ENCODE assay signal across 23 mouse cellular contexts in genomic region chr11:24731431-24731830, GRCm38 (mm10).
DNase-seq lines count a peak whose midpoint lies in the region; ATAC-seq lines count a peak whose summit lies in the region.
"Had no signal": no experiment of that assay in that cellular context is flagged by ENCODE, and none has a peak within 500 bp of the region (broad histone marks: within the 10 kb centered on the region; RNA-seq: fewer than 3 reads in every experiment).

No protein-coding gene starts in this region.

- no peak overlapping the region for H3K4me2 ChIP-seq in neural tube, embryonic 12.5 days (replicated peaks)
- H3K4me2 ChIP-seq: embryonic facial prominence, embryonic 12.5 days; embryonic facial prominence, embryonic 15.5 days; forebrain, embryonic 12.5 days had no signal

- H3K36me3 ChIP-seq in neural tube, embryonic 12.5 days: no peaks in the 10 kb centered on the region
- H3K36me3 ChIP-seq: embryonic facial prominence, embryonic 12.5 days; embryonic facial prominence, embryonic 15.5 days; forebrain, embryonic 10.5 days; forebrain, embryonic 12.5 days had no signal

- intact Hi-C loops in heart, postnatal 10 days (cut with DNase I): no loop called here

- H3K9ac ChIP-seq in neural tube, embryonic 12.5 days: no peak overlapping the region
- H3K9ac ChIP-seq: embryonic facial prominence, embryonic 12.5 days; embryonic facial prominence, embryonic 15.5 days; forebrain, embryonic 12.5 days; forebrain, postnatal 0 days had no signal

- 8% methylated on average over 1 of the region's 1 CpGs for WGBS in neural tube, embryonic 12.5 days

- H3K4me3 ChIP-seq in neural tube, embryonic 12.5 days: no peak overlapping the region
- H3K4me3 ChIP-seq: embryonic facial prominence, embryonic 12.5 days; embryonic facial prominence, embryonic 15.5 days; erythroblast, embryonic 14.5 days; forebrain, embryonic 10.5 days; forebrain, embryonic 12.5 days had no signal

- peak; percentile 11 for DNase-seq in heart, adult 11 months
- DNase-seq in heart, postnatal 10 days: no peak
- no peak for DNase-seq in neural tube, embryonic 10.5 days (ENCODE audit: extremely low spot score, low spot score)
- DNase-seq in ZHBTc4 (ENCODE audit: low read depth, low spot score): peak; percentile 37
- DNase-seq: adrenal gland, adult 2 months; adrenal gland, postnatal 10 days; adrenal gland, postnatal 25 days; cerebellum, adult 11 months; cerebellum, adult 18-20 months; cerebellum, adult 8-10 months; cerebellum, adult 9-11 months; cerebellum, postnatal 14 days; cerebellum, postnatal 36 days; embryo, embryonic 11 days; forebrain, postnatal 0 days had no signal

- 0 out of 2 replicates have a peak, but pooled peaks have one; percentile 61 for ATAC-seq in neural tube, embryonic 12.5 days (ENCODE audit: low FRiP score, low read depth)
- ATAC-seq in granulocyte monocyte progenitor cell, adult 5-6 weeks (replicated peaks; ENCODE audit: poor library complexity, severe bottlenecking): no peak
- ATAC-seq: forebrain, embryonic 14.5 days; forebrain, postnatal 0 days had no signal

- H3K27me3 ChIP-seq in neural tube, embryonic 12.5 days (replicated peaks): no peaks in the 10 kb centered on the region
- H3K27me3 ChIP-seq: embryonic facial prominence, embryonic 12.5 days; embryonic facial prominence, embryonic 15.5 days; forebrain, embryonic 12.5 days had no signal

- no peak overlapping the region for H3K27ac ChIP-seq in neural tube, embryonic 12.5 days
- H3K27ac ChIP-seq: embryonic facial prominence, embryonic 12.5 days; embryonic facial prominence, embryonic 15.5 days; forebrain, embryonic 10.5 days; forebrain, embryonic 12.5 days had no signal

- H3K4me1 ChIP-seq in neural tube, embryonic 12.5 days: no peaks in the 10 kb centered on the region
- H3K4me1 ChIP-seq: embryonic facial prominence, embryonic 12.5 days; embryonic facial prominence, embryonic 15.5 days had no signal

- H3K9me3 ChIP-seq in neural tube, embryonic 12.5 days: no peaks in the 10 kb centered on the region
- H3K9me3 ChIP-seq: embryonic facial prominence, embryonic 12.5 days; embryonic facial prominence, embryonic 15.5 days; forebrain, embryonic 10.5 days; forebrain, embryonic 12.5 days had no signal

Comparison
In these comparisons a context has a peak if more than half of its experiments do, and no peak if none do; other contexts are left out.
1. DNase-seq: peak in heart, adult 11 months (single experiment) and ZHBTc4 (single experiment); none in heart, postnatal 10 days (0 of 2) and neural tube, embryonic 10.5 days (single experiment).